Mouse (Mus musculus) urinary bladder, adult 18-20 months (tissue): ENCODE measurements around the gene Rassf3.

Experiments used
- DNase-seq, 2 experiments: peaks; one replicate each; pipeline ENCODE4 v3.0.0; 2022; ENCODE audit warnings: low spot score in 2 of 2, mixed read lengths in 2 of 2

Gene Rassf3

GRCm38 (mm10) chr10:121403104-121403503, 73.0 kb downstream of the Rassf3 start:
- no peak for DNase-seq

DNA sequence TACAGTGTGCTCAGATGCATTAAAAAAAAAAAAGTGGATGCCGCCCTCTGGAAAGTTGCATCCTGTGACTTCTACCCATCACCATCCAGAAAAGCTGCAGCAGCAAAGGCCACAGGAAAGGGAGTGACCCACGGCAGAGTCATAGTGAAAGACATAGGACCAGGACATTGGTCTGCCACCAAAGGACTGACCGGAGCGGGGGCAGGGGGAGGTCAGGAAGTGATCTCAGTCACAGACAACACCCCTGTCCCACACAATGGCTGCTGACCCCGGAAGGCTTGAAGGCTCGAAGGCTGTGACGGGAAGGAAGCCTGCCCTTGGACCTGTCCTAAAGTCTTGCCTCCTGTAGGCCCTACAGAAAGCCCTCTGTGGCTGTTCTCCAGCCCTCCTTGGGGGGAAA, 75.1 kb downstream of the Rassf3 start:
- no peak for DNase-seq

DNA sequence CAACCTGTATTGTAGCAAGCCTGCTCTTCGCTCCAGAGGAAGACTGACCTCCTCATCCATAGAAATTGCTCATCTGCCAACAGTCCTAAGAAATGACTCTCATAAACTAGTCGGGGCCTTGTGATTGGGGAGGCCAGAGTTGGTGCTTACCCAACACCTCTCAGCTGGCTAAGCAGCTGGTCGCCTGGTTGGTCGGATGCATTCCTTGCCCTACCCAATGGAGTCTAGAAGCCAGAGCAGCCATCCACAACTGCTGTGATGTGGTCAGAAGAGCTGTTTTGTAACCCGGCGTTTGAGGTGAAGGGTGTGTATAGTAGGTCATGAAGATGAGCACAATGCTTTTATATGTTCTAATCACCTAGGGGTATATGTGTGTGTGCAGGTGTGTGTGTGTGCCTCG, 77.5 kb downstream of the Rassf3 start:
- no peak for DNase-seq

DNA sequence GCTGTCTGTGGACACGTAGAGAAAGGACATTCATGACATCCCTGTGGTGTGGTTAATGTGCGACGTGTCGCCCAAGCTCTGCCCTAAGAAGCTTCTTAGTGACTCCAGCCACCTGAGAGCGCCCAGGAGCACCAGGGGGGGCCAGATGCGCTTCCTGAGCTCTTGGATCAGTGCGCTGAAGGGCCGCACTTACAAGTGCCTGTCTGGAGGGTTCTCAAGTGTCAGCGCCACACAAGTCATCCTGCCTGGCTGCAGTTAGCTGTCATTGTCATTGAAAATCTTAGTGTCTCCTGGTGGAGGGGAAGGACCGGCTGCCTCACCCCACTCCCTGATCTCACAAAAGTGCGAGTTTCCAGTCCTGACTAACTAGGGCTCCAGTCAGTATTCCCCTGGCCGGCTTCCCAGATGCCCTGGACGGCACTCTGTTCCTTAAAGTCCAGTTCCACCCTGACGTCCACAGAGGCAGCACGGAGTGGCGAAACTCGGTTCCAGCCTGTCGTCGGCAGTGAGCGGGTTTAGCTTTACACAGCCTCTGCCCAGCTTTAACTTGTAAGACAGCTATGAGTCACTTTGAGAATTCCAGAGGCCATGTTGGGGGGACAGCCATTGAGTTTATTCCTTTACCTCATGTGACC, 80.5 kb downstream of the Rassf3 start:
- DNase-seq: no peak

- no peak for DNase-seq
Measured at GRCm38 (mm10) chr10:121394789-121395325, 81.3 kb downstream of the Rassf3 start.

DNA sequence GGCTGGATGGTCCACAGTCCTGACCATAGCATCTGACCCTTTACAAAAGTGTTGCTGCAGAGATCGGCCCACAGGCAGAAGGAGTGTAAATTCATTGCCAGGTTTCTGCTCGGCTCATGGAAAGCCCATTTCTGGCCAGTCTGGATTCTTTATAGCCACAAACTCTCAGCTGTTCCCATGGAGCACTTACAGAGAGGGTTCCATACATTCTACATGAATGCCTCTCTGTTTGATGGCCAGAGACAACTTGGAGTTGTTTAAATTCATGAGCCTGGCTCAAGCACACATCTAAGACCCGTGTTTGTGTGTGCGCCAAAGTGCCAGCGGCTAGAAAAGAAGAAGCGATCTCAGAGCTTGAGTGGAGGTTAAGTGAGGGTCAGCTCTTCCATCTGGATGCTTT, 81.9 kb downstream of the Rassf3 start:
- no peak for DNase-seq

DNA sequence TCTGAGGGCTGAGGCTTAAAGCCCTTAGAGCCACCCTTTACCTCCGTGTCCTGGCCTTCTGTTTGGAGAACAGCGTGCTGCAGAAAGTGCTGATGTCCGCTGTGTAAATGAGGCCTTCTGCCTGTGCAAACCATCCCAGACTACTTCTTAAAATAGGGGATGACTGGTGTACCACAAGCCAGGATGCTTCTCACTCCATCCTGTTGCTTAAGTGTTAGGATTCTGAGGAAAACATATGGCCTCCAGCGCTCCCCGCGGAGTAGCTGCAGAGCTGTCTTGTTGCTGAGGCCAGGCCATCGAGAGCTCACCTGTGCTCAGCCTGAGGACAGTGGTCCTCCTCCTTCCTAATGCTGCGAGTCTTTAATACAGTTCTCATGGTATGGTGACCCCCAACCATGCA, 84.2 kb downstream of the Rassf3 start:
- no peak for DNase-seq

- no peak for DNase-seq
Measured at GRCm38 (mm10) chr10:121390602-121391001, 85.5 kb downstream of the Rassf3 start.

- DNase-seq: no peak
Measured at GRCm38 (mm10) chr10:121386347-121386746, 89.8 kb downstream of the Rassf3 start.

- no peak for DNase-seq
Measured at GRCm38 (mm10) chr10:121385695-121386094, 90.5 kb downstream of the Rassf3 start.

GRCm38 (mm10) chr10:121384710-121385109, 91.4 kb downstream of the Rassf3 start:
- no peak for DNase-seq

DNA sequence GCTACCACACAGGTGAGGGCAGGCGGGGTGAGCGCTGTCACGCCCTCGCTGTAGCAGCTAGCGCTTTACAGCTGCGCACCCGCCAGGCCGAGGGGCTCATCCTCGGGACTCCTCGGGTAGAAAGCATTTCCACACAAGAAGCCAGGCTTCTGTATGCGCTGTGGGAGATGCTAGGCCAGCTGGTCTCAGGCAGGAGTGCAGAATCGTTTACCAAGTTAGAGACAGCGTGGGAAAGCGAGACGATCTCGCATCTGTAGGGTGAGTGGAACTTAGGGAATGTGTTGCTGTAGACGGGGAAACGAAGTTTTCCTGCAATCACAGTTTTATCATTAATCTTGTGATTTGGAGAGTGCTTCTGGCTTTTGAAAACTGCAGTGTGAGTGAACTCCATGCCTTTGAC, 94.9 kb downstream of the Rassf3 start:
- no peak for DNase-seq

GRCm38 (mm10) chr10:121379387-121379786, 96.8 kb downstream of the Rassf3 start:
- DNase-seq: no peak

DNA sequence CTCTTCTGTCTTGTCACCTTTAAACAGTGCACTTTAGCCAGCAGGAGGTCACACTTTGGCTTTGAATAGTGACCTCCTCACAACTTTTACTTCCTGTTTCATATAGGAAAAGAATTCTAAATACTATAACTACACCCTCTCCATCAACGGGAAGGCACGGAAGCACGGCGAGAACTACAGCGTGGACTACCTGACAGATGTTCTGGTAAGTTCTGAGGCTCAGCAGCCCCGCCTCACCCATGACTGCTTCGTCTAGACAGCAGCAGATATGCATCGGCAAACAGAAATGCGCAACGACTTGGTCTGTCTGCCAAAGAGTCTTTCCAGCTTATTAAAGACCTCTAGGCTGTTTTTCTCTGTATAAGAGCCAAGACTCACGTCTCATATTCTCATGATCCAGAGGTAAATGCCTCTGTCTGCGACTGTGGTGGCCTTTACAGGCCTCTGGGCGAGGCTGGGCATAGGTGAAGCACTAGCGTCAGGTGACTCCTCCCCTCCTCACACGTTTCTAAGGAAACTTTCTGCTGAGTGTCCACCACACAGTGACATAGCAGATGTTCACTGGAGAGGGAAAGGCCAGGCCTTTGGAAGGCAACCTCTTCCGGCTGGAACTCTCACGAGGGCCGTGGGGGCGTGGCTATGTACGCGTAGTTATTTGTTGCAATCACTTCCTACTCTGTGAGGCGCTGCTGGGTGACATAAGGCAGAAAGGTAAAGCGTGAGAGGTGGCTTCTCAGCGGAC, 99.4 kb downstream of the Rassf3 start:
- DNase-seq: no peak

GRCm38 (mm10) chr10:121375649-121376493, 100.3 kb downstream of the Rassf3 start:
- no peak for DNase-seq

DNA sequence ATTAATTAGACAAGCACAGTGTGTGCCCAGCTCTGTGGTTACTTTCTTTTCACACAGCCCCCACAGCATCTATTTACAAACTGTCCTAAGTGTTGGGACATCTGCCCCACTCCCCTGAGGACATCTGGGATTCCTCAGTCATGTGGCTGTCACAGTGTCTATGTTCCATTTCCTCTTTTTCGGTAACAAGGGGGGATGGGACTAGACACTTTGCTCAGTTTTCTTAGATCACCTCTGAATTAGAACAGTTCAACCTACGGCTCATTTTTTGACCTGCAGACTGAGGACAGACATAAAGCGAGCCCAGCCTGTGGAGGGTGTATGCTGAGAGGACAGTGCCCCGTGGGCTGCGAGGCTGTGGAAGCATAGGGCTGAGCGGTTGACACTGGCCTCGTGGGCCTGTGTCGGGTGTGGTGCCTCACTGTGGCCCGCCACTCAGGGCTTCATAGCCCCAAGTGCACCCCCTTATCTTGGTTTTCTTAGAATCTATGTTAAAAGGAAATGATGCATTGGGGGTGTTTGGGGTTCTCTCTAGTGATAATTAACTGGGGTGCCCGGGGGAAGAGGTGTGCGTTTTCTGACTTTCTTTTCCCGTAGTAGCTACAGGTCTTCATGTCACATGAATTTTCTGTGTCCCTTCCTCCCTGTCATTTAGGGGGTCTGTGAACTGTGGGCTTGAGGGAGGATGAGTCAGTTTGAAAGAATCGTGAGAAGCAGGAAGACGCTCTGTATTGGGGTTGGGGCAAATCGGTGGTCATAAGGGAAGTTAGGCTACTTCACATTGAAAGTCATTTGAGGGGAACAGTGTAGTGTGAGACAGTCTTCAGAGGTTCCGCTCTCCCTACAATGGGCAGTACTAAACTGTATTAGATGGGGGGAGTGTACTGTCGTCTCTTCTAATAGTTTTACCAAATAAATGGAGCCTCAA, 101.2 kb downstream of the Rassf3 start:
- no peak for DNase-seq

GRCm38 (mm10) chr10:121374013-121374412, 102.1 kb downstream of the Rassf3 start:
- no peak for DNase-seq

DNA sequence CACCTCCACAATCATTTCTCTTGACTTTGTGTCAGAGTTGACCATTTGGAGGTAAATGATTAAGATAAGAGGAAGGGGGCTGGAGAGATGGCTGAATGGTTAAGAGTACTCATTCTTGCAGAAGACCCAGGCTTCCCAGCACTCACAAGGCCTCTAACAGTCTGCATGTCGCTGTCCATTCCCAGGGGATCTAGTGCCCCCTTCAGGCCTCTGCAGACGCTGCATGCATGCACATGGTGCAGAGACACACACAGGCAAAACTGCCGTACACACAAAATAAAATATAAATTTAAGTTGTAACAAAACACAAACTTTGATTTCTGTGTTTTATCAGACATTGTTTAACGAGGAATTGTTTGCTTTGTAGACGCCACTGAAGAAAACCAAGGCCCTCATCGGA, 105.4 kb downstream of the Rassf3 start:
- no peak for DNase-seq

DNA sequence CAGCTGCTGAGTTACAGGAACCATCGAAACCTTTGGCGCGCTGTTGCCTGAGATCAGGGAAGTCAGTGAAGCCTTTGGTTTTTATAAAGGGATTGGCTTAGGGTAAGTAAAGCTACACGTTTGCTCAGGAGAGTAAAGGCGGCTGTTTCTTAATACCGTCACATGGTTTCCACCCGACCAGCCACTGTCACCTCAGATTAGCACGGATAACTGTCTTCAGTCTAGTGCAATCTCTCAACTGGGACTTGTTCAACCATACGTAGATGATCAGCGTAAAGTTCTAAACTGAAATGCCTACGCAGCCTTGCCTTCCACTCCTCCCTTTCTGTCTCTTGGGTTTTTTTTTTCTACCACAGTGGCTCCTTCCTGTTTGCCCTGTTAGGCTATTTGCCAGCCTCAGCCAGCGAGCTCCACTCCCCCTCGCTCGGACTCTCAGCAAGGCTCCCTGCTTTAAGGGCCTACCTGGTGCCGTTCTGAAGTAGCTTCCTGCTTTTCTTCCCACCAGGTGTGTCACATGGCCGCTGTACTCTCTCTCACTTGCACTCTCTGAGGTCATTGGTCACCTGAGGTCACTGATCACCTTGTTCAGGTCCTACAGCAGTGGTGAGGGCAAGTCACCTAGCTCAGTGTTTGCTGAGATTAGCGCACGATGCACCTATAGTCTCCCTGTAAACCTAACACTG, 107.2 kb downstream of the Rassf3 start:
- DNase-seq: peak in 1 of 2 experiments; percentile 18

- DNase-seq: no peak
Measured at GRCm38 (mm10) chr10:121367780-121368179, 108.4 kb downstream of the Rassf3 start.

- no peak for DNase-seq
Measured at GRCm38 (mm10) chr10:121367271-121367670, 108.9 kb downstream of the Rassf3 start.
